Mouse (Mus musculus) forebrain, embryonic 15.5 days (tissue): ENCODE results near the gene Dgkh. TPM values are rescaled to one million over a fixed set of nuclear protein-coding genes. Genes with fewer than 3 reads are reported as not detected.

Experiments used
- ATAC-seq: fragments of 200-750 bp; cut with Nextera tagmentation; replicated peaks from 2 replicates; pipeline ENCODE4 v1.8.0; 2017; ENCODE audit warnings: mild to moderate bottlenecking, moderate TSS enrichment, moderate library complexity
- H3K27ac ChIP-seq: fragments of 300-500 bp; sonication (generic); replicated peaks from 2 replicates; pipeline ENCODE4 v1.5.1; 2015; ENCODE audit warnings: mild to moderate bottlenecking, inconsistent platforms
- H3K27me3 ChIP-seq: fragments of 300-500 bp; sonication (generic); 2 replicates; pipeline ENCODE4 v1.6.1; 2015; ENCODE audit warnings: inconsistent platforms
- H3K36me3 ChIP-seq: fragments of 300-500 bp; sonication (generic); 2 replicates; pipeline ENCODE4 v1.6.1; 2015; ENCODE audit warnings: mild to moderate bottlenecking, inconsistent platforms
- H3K4me1 ChIP-seq: fragments of 300-500 bp; sonication (generic); 2 replicates; pipeline ENCODE4 v1.6.1; 2015; ENCODE audit warnings: inconsistent platforms
- H3K4me2 ChIP-seq: fragments of 300-500 bp; sonication (generic); replicated peaks from 2 replicates; pipeline ENCODE4 v1.6.1; 2015; ENCODE audit warnings: mild to moderate bottlenecking, inconsistent platforms
- H3K4me3 ChIP-seq: fragments of 300-500 bp; sonication (generic); 2 replicates; pipeline ENCODE4 v1.5.1; 2015; ENCODE audit warnings: mild to moderate bottlenecking, inconsistent platforms
- H3K9ac ChIP-seq: fragments of 300-500 bp; sonication (generic); replicated peaks from 2 replicates; pipeline ENCODE4 v1.6.1; 2015; ENCODE audit warnings: mild to moderate bottlenecking, inconsistent platforms
- H3K9me3 ChIP-seq: fragments of 300-500 bp; sonication (generic); 2 replicates; pipeline ENCODE4 v1.6.1; 2016; ENCODE audit warnings: inconsistent platforms
- WGBS: fragments of 180-500 bp; shearing (Covaris S2); methylation state at CpG from one replicate; pipeline ENCODE4 v1.1.7; 2015; ENCODE audit warnings: mixed read lengths; 5-methylcytosine and 5-hydroxymethylcytosine counted together
- polyA plus RNA-seq: library from polyadenylated mRNA; unstranded; fragments of >200 nt; fragmentation: Nextera tagmentation; extraction: Ambion mirVana; gene quantifications from 2 replicates; pipeline ENCODE4 v1.2.1, GENCODE M21; 2015

Dgkh gene
- polyA plus RNA-seq, 1 experiment from 2014 or later: 2.6 TPM

DNA sequence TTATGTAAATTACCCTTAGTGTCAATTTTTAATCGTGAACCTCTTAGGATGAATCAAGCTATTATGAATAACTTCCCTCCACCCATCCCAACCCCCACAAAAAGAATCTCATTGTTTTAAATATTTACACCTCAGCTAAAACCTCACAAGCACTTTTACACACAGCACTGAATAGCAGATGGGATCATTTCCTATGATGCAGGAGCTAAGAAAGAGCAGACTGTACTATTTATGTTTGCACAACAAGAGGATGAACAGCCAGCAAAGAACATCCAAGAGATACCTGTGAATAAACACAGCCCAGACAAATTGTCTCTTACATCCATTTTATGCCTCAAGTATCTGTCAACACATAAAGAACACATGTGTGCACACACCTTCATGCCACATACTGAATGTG is 41.7 kb downstream of the Dgkh start:
- H3K4me2 ChIP-seq: no peak overlapping the region
- H3K36me3 ChIP-seq: no peaks in the 10 kb centered on the region
- no peak overlapping the region for H3K9ac ChIP-seq
- no peak for ATAC-seq
- H3K27me3 ChIP-seq: no peaks in the 10 kb centered on the region
- H3K4me3 ChIP-seq: no peak overlapping the region
- H3K9me3 ChIP-seq: no peaks in the 10 kb centered on the region
- no peak overlapping the region for H3K27ac ChIP-seq
- H3K4me1 ChIP-seq: no peaks in the 10 kb centered on the region
- 57% methylated on average over 1 of the region's 1 CpGs for WGBS

DNA sequence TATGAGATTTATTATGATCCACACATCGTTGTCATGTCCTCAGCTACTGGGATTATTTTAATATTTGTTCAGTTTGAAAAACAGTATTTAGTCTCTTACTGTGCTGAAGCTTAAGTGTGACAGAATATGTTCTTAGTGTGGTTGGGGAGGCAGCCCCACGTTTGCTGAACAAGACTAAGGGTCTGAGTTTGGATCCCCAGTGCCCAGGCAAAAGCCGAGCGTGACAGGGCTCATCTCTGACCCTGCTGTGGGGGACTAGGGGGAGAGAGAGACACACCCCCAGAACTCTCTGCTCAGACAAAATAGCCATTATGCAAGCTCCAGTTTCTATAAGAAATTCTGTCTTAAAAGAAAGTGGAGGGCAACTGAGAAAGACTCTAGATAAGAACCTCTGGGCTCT is 42.2 kb downstream of the Dgkh start:
- no peak overlapping the region for H3K9ac ChIP-seq
- no peak overlapping the region for H3K27ac ChIP-seq
- H3K4me3 ChIP-seq: no peak overlapping the region
- H3K4me2 ChIP-seq: no peak overlapping the region
- no peaks in the 10 kb centered on the region for H3K36me3 ChIP-seq
- WGBS: 76% methylated on average over 4 of the region's 4 CpGs
- no peak for ATAC-seq
- H3K27me3 ChIP-seq: no peaks in the 10 kb centered on the region
- H3K9me3 ChIP-seq: no peaks in the 10 kb centered on the region
- no peaks in the 10 kb centered on the region for H3K4me1 ChIP-seq

DNA sequence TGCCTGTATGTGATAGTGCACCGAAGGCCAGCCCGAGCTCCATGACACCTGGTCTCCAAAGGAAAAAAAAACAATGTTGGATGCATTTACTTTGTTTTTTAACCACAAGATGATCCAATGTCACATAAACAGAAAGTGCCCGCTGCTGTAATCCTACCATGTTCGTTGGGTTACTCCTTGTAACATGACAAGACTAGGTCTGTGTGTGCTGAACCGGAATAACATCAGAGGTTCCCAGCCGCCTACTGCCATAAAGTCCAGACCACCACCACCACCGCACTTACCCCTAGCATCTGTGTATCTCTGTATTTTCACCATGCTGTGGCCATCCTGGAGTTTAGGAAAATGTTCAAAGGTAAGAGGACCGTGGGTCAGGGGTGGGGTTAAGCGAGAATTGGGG is 42.6 kb downstream of the Dgkh start:
- no peak overlapping the region for H3K4me2 ChIP-seq
- H3K4me1 ChIP-seq: no peaks in the 10 kb centered on the region
- H3K27ac ChIP-seq: no peak overlapping the region
- no peaks in the 10 kb centered on the region for H3K27me3 ChIP-seq
- H3K9ac ChIP-seq: no peak overlapping the region
- WGBS: 89% methylated on average over 9 of the region's 9 CpGs
- ATAC-seq: no peak
- H3K4me3 ChIP-seq: no peak overlapping the region
- H3K9me3 ChIP-seq: no peaks in the 10 kb centered on the region
- no peaks in the 10 kb centered on the region for H3K36me3 ChIP-seq

DNA sequence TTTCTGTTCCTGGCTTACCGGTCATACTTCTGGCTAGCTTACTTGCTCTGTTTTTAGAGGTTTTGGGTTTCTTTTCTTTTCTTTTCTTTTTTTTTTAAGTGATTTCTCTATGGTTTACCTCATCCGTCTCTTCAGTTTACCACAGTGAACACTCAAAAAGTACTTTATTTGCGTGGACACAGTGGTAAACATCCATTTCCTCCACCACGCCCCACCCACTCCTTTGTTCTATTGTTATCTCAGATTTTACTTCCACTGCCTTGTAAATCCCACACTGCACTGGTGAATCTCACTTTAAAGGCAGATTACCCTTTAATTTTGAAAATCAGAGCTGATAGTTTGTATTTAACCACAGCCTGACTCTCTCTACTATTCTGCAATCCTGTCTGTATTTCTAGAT is 44.9 kb downstream of the Dgkh start:
- Histone ChIP-seq H3K4me2 (no peak overlapping the region), H3K27ac (no peak overlapping the region), H3K4me1 (no peaks in the 10 kb centered on the region), H3K36me3 (no peaks in the 10 kb centered on the region), H3K4me3 (no peak overlapping the region), H3K9me3 (no peaks in the 10 kb centered on the region), H3K9ac (no peak overlapping the region), H3K27me3 (no peaks in the 10 kb centered on the region)
- WGBS: 77% methylated on average over 4 of the region's 4 CpGs
- no peak for ATAC-seq

DNA sequence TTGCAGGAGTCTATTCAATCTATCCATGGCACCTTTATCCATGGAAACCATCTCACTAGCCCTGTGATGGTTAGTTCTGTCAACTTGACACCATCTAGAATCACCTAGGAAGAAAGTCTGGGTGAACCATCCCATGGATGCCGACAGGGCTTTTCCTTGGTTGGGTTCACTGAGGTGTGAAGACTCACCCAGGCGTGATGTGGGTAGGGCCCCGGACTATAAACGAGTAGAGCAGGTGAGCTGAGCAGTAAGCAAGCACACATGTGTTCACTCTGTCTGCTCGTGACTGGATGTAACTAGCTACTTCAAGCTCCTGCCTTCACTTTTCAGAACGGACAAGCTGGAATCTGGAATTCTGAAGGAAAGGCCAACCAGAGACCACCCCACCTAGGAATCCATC is 45.9 kb downstream of the Dgkh start:
- H3K4me3 ChIP-seq: no peak overlapping the region
- no peak overlapping the region for H3K27ac ChIP-seq
- 90% methylated on average over 6 of the region's 6 CpGs for WGBS
- H3K9ac ChIP-seq: no peak overlapping the region
- no peaks in the 10 kb centered on the region for H3K27me3 ChIP-seq
- no peaks in the 10 kb centered on the region for H3K9me3 ChIP-seq
- no peak overlapping the region for H3K4me2 ChIP-seq
- no peaks in the 10 kb centered on the region for H3K36me3 ChIP-seq
- no peak for ATAC-seq
- H3K4me1 ChIP-seq: no peaks in the 10 kb centered on the region

GRCm38 (mm10) chr14:78684171-78684570 is 48.4 kb downstream of the Dgkh start:
- Histone ChIP-seq H3K4me1 (no peaks in the 10 kb centered on the region), H3K27me3 (no peaks in the 10 kb centered on the region), H3K4me2 (no peak overlapping the region), H3K9ac (no peak overlapping the region), H3K36me3 (no peaks in the 10 kb centered on the region), H3K9me3 (no peaks in the 10 kb centered on the region), H3K27ac (no peak overlapping the region), H3K4me3 (no peak overlapping the region)
- 86% methylated on average over 4 of the region's 4 CpGs for WGBS
- ATAC-seq: no peak

- 91% methylated on average over 3 of the region's 3 CpGs for WGBS
- ATAC-seq: no peak
- no peak overlapping the region for H3K4me2 ChIP-seq
These were observed 53.6 kb downstream of the Dgkh start for GRCm38 (mm10) chr14:78678981-78679380.

GRCm38 (mm10) chr14:78677852-78678588 is 54.6 kb downstream of the Dgkh start:
- Histone ChIP-seq H3K36me3 (no peaks in the 10 kb centered on the region), H3K4me1 (peaks cover 6% of the 10 kb centered on the region), H3K9ac (no peak overlapping the region), H3K4me3 (no peak overlapping the region), H3K27ac (0 out of 2 replicates have a peak overlapping the region, but pooled peaks have one; percentile 11), H3K4me2 (no peak overlapping the region), H3K27me3 (no peaks in the 10 kb centered on the region), H3K9me3 (no peaks in the 10 kb centered on the region)
- 33% methylated on average over 7 of the region's 7 CpGs for WGBS
- ATAC-seq: peak; percentile 68

More at GRCm38 (mm10) chr14:78678981-78679380, 53.6 kb downstream of the Dgkh start:
- Histone ChIP-seq H3K4me1 (peaks cover 6% of the 10 kb centered on the region), H3K4me3 (no peak overlapping the region), H3K9ac (no peak overlapping the region), H3K27ac (no peak overlapping the region), H3K36me3 (no peaks in the 10 kb centered on the region), H3K9me3 (no peaks in the 10 kb centered on the region), H3K27me3 (no peaks in the 10 kb centered on the region)

DNA sequence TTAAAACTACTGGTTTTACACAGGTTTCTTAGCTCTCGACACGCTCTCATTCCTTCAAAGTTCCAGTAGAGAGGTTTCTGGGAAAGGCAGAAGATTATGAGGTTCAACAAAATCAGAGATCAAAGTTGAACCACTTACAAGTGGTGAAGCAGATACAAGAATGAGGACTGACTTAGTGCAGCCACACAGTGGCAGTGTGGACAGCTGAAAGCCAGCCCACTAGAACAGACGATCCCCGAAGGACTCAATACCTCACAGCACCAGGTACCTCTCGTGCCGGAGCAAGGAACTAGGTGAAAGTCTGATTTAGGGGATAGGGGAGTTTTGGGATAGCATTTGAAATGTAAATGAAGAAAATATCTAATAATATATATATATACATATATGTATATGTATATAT is 56.1 kb downstream of the Dgkh start:
- no peaks in the 10 kb centered on the region for H3K36me3 ChIP-seq
- WGBS: 75% methylated on average over 6 of the region's 6 CpGs
- no peak; the same call in 1 of the 2 replicates for ATAC-seq
- no peaks in the 10 kb centered on the region for H3K27me3 ChIP-seq
- no peak overlapping the region for H3K4me2 ChIP-seq
- H3K27ac ChIP-seq: no peak overlapping the region
- H3K4me3 ChIP-seq: no peak overlapping the region
- H3K9ac ChIP-seq: no peak overlapping the region
- peaks cover 6% of the 10 kb centered on the region for H3K4me1 ChIP-seq
- no peaks in the 10 kb centered on the region for H3K9me3 ChIP-seq

- WGBS: 89% methylated on average over 9 of the region's 9 CpGs
- Histone ChIP-seq H3K4me2 (no peak overlapping the region), H3K4me1 (peaks cover 6% of the 10 kb centered on the region), H3K9ac (no peak overlapping the region), H3K9me3 (no peaks in the 10 kb centered on the region), H3K4me3 (no peak overlapping the region), H3K36me3 (no peaks in the 10 kb centered on the region), H3K27ac (no peak overlapping the region), H3K27me3 (no peaks in the 10 kb centered on the region)
- no peak for ATAC-seq
These were observed 58.0 kb downstream of the Dgkh start for GRCm38 (mm10) chr14:78674606-78675005.

GRCm38 (mm10) chr14:78669986-78670385 is 62.6 kb downstream of the Dgkh start:
- 83% methylated on average over 10 of the region's 10 CpGs for WGBS
- H3K27ac ChIP-seq: no peak overlapping the region
- no peaks in the 10 kb centered on the region for H3K27me3 ChIP-seq
- ATAC-seq: no peak
- H3K4me1 ChIP-seq: no peaks in the 10 kb centered on the region
- H3K4me2 ChIP-seq: no peak overlapping the region
- no peaks in the 10 kb centered on the region for H3K36me3 ChIP-seq
- no peak overlapping the region for H3K9ac ChIP-seq
- H3K9me3 ChIP-seq: no peaks in the 10 kb centered on the region
- no peak overlapping the region for H3K4me3 ChIP-seq

DNA sequence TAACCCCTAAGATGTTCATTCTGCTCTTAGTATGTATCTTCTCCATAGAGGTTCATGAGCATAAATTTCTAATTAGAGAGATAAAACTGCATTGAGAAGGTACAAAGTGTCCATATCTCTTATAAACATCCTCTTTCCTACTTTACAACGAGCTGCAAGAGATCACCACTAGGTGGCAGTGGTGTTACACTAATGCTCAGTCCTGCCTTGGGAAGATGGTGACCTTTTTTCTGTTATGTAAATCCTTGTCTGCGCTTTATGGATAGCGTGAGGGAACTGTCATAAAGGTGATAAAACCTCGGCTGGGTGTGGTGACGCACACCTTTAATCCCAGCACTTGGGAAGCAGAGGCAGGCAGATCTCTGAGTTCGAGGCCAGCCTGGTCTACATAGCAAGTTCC is 64.3 kb downstream of the Dgkh start:
- WGBS: 20% methylated on average over 6 of the region's 6 CpGs
- peak; percentile 86 for ATAC-seq
- no peaks in the 10 kb centered on the region for H3K36me3 ChIP-seq
- no peak overlapping the region for H3K4me2 ChIP-seq
- no peak overlapping the region for H3K27ac ChIP-seq
- H3K27me3 ChIP-seq: no peaks in the 10 kb centered on the region
- H3K9ac ChIP-seq: no peak overlapping the region
- H3K4me1 ChIP-seq: no peaks in the 10 kb centered on the region
- no peak overlapping the region for H3K4me3 ChIP-seq
- no peaks in the 10 kb centered on the region for H3K9me3 ChIP-seq

DNA sequence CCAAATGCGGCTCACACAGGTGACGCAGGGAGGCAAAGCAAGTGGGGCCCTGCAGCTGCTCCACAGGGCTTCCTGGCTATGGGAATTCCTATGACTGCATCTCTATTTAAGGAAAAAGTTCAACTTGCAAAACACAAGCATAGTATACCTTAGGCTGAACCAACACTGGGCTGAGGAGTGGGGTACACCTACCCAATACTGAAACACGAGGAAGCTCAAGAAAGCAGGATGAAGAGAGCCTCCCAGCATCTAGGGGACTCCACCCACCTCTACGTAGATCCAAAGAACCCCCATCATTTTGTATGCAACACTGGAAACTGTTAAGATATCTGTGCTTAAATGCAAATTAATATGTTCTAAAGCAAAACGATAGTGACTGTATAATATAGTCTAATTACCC is 64.8 kb downstream of the Dgkh start:
- 63% methylated on average over 5 of the region's 5 CpGs for WGBS

More for the DNA sequence above, 64.8 kb downstream of the Dgkh start:
- 0 out of 2 replicates have a peak, but pooled peaks have one; percentile 51 for ATAC-seq
- Histone ChIP-seq H3K27me3 (no peaks in the 10 kb centered on the region), H3K4me3 (no peak overlapping the region), H3K9me3 (no peaks in the 10 kb centered on the region), H3K36me3 (no peaks in the 10 kb centered on the region), H3K27ac (no peak overlapping the region), H3K4me2 (no peak overlapping the region), H3K9ac (no peak overlapping the region), H3K4me1 (no peaks in the 10 kb centered on the region)
